Mouse (Mus musculus) liver, embryonic 14.5 days (tissue): ENCODE data around the gene Rab33a.

Source experiments
- CTCF ChIP-seq: IDR thresholded peaks from 2 replicates; pipeline ENCODE4 v1.5.1; 2016; ENCODE audit warnings: antibody characterized with exemption, low read depth, control low read depth
- EP300 ChIP-seq: IDR thresholded peaks from 2 replicates; pipeline ENCODE4 v1.6.1; 2016; ENCODE audit warnings: antibody characterized with exemption, low read depth

- TF ChIP-seq EP300 (no peak), CTCF (no peak)
Observed at GRCm38 (mm10) chrX:48513824-48514223, 5.3 kb upstream of the Rab33a start.
